Mouse (Mus musculus): ENCODE results near the gene Adck1.

DNA sequence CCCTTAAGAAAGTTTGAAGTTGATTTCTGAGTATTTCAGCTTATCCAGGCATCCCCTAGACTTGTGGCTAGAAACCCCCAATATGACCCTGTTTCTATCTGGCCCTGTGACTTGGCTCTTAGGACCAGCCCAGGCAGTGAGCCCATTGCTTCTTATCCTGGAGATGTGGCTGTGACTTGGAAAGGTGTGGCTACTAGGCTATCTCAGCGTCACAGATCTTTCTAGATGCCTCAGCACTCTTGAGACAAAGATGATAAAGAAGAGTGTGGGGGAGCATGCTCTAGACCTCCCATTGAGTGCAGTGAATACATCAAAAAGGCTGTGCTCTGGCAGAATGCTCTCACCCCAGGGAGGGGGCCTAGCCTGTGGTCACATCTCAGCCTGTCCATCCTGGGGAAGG, 99.1 kb downstream of the Adck1 start:
- TF ChIP-seq CTCF (IDR thresholded peaks at IDR 0.05; ENCODE audit: low read depth): no peak
- TF ChIP-seq EP300 (IDR thresholded peaks at IDR 0.05; ENCODE audit: low read depth): no peak
